Mouse (Mus musculus) midbrain, postnatal 0 days (tissue): ENCODE measurements around the gene Stk32c. TPM values are rescaled to one million over a fixed set of nuclear protein-coding genes. Genes with fewer than 3 reads are reported as not detected.
A peak's percentile ranks its signal among the peaks of the same experiment; 100 is the strongest.

ENCODE experiments used
- ATAC-seq: fragments of 200-750 bp; cut with Nextera tagmentation; 2 replicates; pipeline ENCODE4 v1.8.0; 2017; ENCODE audit warnings: moderate number of reproducible peaks, mild to moderate bottlenecking, moderate TSS enrichment, moderate library complexity; ENCODE audit not compliant: low FRiP score
- DNase-seq: peaks from one replicate; pipeline ENCODE4 v3.0.0-alpha.2; 2015; ENCODE audit warnings: low spot score
- H3K27ac ChIP-seq: fragments of 300-500 bp; sonication (generic); 2 replicates; pipeline ENCODE4 v1.5.1; 2014; ENCODE audit warnings: low read depth, mild to moderate bottlenecking, low read length, mixed read lengths
- H3K27me3 ChIP-seq: fragments of 300-500 bp; sonication (generic); 2 replicates; pipeline ENCODE4 v1.6.1; 2014; ENCODE audit warnings: low read length, control low read depth, mixed read lengths; ENCODE audit not compliant: insufficient read depth
- H3K36me3 ChIP-seq: fragments of 300-500 bp; sonication (generic); 2 replicates; pipeline ENCODE4 v1.6.1; 2014; ENCODE audit warnings: low read length, control low read depth, mixed read lengths; ENCODE audit not compliant: insufficient read depth
- H3K4me1 ChIP-seq: fragments of 300-500 bp; sonication (generic); 2 replicates; pipeline ENCODE4 v1.6.1; 2014; ENCODE audit warnings: mild to moderate bottlenecking, control low read depth, antibody characterized with exemption, low read length, mixed read lengths; ENCODE audit not compliant: insufficient read depth
- H3K4me2 ChIP-seq: fragments of 300-500 bp; sonication (generic); 2 replicates; pipeline ENCODE4 v1.6.1; 2014; ENCODE audit warnings: low read depth, mild to moderate bottlenecking, low read length, mixed read lengths; ENCODE audit not compliant: poor library complexity, severe bottlenecking
- H3K4me3 ChIP-seq: fragments of 300-500 bp; sonication (generic); 2 replicates; pipeline ENCODE4 v1.5.1; 2014; ENCODE audit warnings: low read depth, mild to moderate bottlenecking, low read length, moderate library complexity
- H3K9ac ChIP-seq: fragments of 300-500 bp; sonication (generic); replicated peaks from 2 replicates; pipeline ENCODE4 v1.6.1; 2014; ENCODE audit warnings: mild to moderate bottlenecking, low read length, moderate library complexity, mixed read lengths; ENCODE audit not compliant: poor library complexity, severe bottlenecking
- H3K9me3 ChIP-seq: fragments of 300-500 bp; sonication (generic); 2 replicates; pipeline ENCODE4 v1.6.1; 2016; ENCODE audit warnings: low read length, control low read depth
- CTCF ChIP-seq: IDR thresholded peaks from 2 replicates; pipeline ENCODE4 v1.5.1; 2016; ENCODE audit warnings: antibody characterized with exemption, mild to moderate bottlenecking
- WGBS: fragments of 180-500 bp; shearing (Covaris S2); extraction: QIAGEN DNeasy Blood & Tissue Kit; methylation state at CpG from one replicate; pipeline ENCODE4 v1.1.7; 2014; 5-methylcytosine and 5-hydroxymethylcytosine counted together
- polyA plus RNA-seq: library from polyadenylated mRNA; unstranded; fragments of >200 nt; fragmentation: Nextera tagmentation; extraction: Ambion mirVana; gene quantifications from 2 replicates; pipeline ENCODE4 v1.2.1, GENCODE M21; 2015
- total RNA-seq: library from RNA; depleted of rRNA; stranded (reverse); fragments of >200 nt; gene quantifications from 2 replicates; pipeline ENCODE4 v1.2.3, GENCODE M21; 2014

Gene Stk32c
- total and polyA plus RNA-seq, 2 experiments from 2014 or later: 2.4 to 35.6 TPM

DNA sequence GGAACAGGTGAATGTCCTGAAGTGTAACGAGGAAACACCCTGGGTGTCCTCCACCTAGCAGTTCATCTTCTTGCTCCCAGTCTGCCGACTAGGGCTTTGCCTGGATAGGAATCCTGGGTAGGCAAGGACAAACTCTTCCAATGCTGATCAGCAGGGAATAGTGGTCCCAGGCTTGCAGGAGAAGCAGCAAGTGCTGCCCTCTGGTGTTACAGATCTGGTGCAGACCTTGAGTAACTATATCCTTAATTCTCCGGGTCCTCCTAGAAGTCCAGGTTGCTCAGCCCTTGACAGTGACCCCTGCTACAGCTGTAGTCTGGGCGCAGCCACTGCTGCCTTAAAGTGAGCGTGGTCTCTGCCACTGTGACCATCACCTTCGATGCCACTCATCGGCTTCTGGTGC, 13.0 kb downstream of the Stk32c start:
- Histone ChIP-seq H3K9ac (no peak overlapping the region), H3K27ac (no peak overlapping the region), H3K4me3 (no peak overlapping the region), H3K9me3 (no peaks in the 10 kb centered on the region), H3K4me2 (no peak overlapping the region), H3K36me3 (no peaks in the 10 kb centered on the region), H3K27me3 (no peaks in the 10 kb centered on the region), H3K4me1 (no peaks in the 10 kb centered on the region)
- ATAC-seq (no peak), DNase-seq (peak; percentile 81)
- peak; percentile 89 for TF ChIP-seq CTCF
- 31% methylated on average over 7 of the region's 7 CpGs for WGBS

DNA sequence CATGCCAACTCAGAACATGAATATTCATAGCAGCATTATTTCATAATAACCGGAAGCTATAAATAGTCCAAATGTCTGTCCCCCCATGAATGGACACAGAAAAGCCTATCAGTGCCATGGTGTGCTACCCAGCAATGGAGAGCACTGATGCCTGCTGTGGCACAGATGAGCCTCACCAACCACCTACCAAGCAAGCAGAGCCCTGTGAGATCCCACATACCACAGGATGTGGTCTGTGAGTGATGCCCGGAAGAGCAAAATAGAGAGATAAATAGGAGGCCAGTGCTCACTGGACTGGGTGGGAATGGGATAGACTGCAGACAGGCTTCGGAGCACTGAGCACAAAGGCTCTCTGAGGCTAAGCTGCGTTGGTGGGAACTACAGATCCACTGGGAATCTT, 16.1 kb downstream of the Stk32c start:
- Histone ChIP-seq H3K27ac (no peak overlapping the region), H3K36me3 (no peaks in the 10 kb centered on the region), H3K9ac (no peak overlapping the region), H3K4me1 (no peaks in the 10 kb centered on the region), H3K9me3 (no peaks in the 10 kb centered on the region), H3K4me3 (no peak overlapping the region), H3K27me3 (no peaks in the 10 kb centered on the region), H3K4me2 (no peak overlapping the region)
- DNase-seq (no peak), ATAC-seq (no peak)
- WGBS: 77% methylated on average over 4 of the region's 4 CpGs
- no peak for TF ChIP-seq CTCF

DNA sequence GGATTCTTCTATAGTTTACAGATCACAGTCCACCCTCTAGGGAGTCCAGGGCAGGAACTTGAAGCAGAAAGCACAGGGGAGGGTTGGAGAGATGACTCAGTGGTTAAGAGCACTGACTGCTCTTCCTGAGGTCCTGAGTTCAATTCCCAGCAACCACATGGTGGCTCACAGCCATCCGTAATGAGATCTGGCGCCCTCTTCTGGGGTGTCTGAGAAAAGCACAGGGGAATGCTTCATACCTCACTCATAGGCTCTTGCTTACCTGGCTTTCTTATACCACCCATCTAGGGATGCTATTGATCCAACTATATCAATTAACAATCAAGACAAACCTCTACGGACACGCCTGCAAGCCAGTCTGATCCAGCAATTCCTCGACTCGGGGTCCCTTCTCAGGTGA, 21.5 kb downstream of the Stk32c start:
- no peak for DNase-seq
- no peak overlapping the region for H3K4me3 ChIP-seq
- H3K9ac ChIP-seq: no peak overlapping the region
- TF ChIP-seq CTCF: peak; percentile 21; the same call in 1 of the 2 replicates
- ATAC-seq: no peak
- no peaks in the 10 kb centered on the region for H3K27me3 ChIP-seq
- WGBS: 71% methylated on average over 6 of the region's 6 CpGs
- H3K4me1 ChIP-seq: 0 out of 2 replicates have a peak, but pooled peaks cover 6% of the 10 kb centered on the region
- no peaks in the 10 kb centered on the region for H3K36me3 ChIP-seq
- no peaks in the 10 kb centered on the region for H3K9me3 ChIP-seq
- H3K4me2 ChIP-seq: no peak overlapping the region
- H3K27ac ChIP-seq: no peak overlapping the region

DNA sequence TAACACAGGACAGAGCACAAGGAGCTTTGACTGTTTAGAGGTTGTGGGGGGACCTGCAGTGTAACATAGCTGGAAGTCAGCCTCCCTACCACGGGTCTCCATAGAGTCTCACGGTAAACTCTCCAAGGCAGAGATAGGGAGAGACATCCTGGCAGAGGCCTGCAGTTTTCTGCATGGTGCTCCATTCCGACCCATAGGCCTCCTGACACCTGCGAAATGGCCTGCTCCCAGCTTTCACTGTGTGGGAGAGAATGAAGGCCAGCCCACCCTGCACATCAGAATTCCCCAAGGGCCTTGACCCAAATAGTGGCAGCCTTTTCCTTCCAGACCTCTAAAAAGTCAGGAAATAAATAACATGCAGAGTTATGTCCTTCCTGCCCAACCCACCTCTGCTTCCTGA, 22.5 kb downstream of the Stk32c start:
- no peak overlapping the region for H3K9ac ChIP-seq

DNA sequence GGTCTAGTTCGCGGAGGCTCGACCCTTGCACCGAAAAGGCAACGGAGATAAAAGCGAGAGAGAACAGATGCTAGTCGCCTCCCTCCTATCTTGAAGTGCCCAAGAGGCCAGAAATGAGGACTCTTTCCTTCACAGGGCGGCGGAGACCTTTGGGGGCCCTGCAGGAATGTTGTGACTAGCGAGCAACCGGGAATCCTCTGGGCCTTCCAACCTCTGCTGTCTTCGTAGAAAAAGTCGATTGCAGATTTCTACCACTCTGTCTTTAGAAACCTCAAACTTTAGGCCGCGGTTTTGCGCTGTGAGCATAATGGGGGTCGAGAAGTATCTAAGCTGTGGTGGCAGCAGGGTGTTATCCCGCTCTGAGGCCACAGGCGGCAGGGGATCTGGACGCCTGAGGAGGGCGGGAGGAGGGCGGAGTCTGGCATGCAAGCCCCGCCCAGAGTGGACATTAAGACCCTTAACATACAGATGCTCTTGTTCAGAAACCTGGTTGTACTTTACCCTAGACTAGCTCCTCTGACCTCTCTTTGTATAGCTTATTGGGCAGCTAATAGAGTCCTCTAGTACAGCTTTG, 24.4 kb downstream of the Stk32c start:
- Histone ChIP-seq H3K9me3 (no peaks in the 10 kb centered on the region), H3K27ac (no peak overlapping the region), H3K9ac (peak overlapping the region; percentile 75), H3K27me3 (no peaks in the 10 kb centered on the region), H3K4me1 (peaks cover 12% of the 10 kb centered on the region; the same call in 1 of the 2 replicates), H3K4me3 (peak overlapping the region; percentile 78), H3K36me3 (no peaks in the 10 kb centered on the region), H3K4me2 (peak overlapping the region; percentile 78)
- peak; percentile 56 for DNase-seq
- peak; percentile 58 for TF ChIP-seq CTCF
- WGBS: 0% methylated on average over 23 of the region's 23 CpGs
- ATAC-seq: peak; percentile 74

More for the DNA sequence above, 22.5 kb downstream of the Stk32c start:
- Histone ChIP-seq H3K9me3 (no peaks in the 10 kb centered on the region), H3K36me3 (no peaks in the 10 kb centered on the region), H3K4me1 (peaks cover 12% of the 10 kb centered on the region; the same call in 1 of the 2 replicates), H3K4me2 (no peak overlapping the region), H3K27ac (no peak overlapping the region), H3K4me3 (no peak overlapping the region), H3K27me3 (no peaks in the 10 kb centered on the region)
- DNase-seq (no peak), ATAC-seq (no peak)
- 92% methylated on average over 4 of the region's 4 CpGs for WGBS
- TF ChIP-seq CTCF: no peak

DNA sequence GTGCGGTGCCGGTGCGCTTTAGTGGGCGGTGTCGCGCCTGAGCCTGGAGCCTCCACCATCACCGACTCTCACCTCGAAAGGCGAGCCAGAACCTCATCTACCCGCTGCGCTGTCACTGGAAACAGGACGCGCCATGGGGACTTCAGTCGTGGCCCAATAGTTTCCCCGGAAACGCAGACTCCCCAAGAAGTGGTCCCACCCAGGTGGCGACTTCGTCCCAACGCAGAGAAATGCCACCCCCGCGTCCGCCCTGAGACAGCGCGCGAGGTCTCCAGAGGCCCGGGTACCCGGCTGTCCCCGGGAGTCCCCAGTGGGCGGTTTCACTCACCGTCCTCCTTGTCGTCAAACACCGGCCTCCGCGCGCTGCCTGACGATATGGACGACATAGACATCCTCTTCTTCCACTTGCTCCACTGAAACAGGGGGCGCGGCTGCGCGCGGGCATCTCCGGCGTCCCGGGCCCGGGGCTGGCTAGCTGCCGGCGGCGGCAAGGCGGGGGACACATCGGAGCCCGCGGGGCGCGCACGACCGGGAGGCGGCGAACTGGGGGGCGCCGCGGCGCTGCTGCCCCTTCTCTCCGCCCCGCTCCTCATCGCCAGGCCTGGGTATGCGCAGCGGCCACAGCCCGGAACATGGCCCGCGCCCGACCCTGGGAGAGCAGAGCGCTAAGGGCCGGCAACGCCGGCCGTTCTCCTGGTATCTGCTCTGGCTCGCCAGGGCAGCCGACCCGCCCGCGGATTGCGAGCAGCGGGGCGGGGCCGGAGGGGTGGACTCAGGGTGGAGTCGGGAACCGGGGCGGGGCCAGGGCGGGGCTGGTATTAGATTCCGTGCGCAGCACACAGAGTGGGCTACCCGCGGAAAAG, 25.1 kb downstream of the Stk32c start:
- Histone ChIP-seq H3K27ac (peak overlapping the region; percentile 62), H3K36me3 (no peaks in the 10 kb centered on the region), H3K9ac (peak overlapping the region; percentile 75), H3K27me3 (no peaks in the 10 kb centered on the region), H3K9me3 (no peaks in the 10 kb centered on the region), H3K4me2 (peak overlapping the region; percentile 78), H3K4me3 (peak overlapping the region; percentile 78), H3K4me1 (peaks cover 12% of the 10 kb centered on the region; the same call in 1 of the 2 replicates)
- peak; percentile 91 for ATAC-seq
- 1% methylated on average over 86 of the region's 94 CpGs for WGBS
- peak; percentile 70 for DNase-seq
- no peak for TF ChIP-seq CTCF
